Mouse (Mus musculus): ENCODE data around the gene Add1. TPM values are rescaled to one million over a fixed set of nuclear protein-coding genes. Genes with fewer than 3 reads are reported as not detected.
A peak's percentile ranks its signal among the peaks of the same experiment; 100 is the strongest.
"Not testable (repeated sequence)": the region's sequence is repeated elsewhere in the genome, so short reads cannot be mapped to it uniquely, and the experiment has no call there.

The Add1 gene
- polyA plus RNA-seq, 1 experiment from 2014 or later = 222 TPM

DNA sequence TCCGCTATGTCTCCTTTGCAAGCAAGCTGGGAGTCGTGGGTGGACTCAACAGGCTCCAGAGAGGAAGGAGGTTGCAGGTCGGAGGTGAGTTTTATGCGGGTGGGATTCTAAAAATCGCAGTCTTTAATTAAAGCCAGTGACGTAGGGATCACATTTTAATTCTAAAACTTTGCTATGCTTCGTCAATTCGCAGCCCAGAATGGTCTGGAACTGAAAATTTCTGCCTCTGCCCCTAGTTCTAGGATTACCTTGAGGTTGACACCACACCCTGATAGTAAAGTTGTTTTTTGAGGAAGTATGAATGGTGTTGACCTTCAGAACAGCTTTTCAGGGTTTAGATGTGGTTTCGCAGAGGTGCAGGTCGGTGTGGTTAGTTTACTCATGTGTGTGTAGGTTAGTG lies 1.3 kb downstream of the Add1 start:
- Histone ChIP-seq H3K9me3 (ENCODE audit: low read depth, low read length) (no peaks in the 10 kb centered on the region), H3K36me3 (ENCODE audit: insufficient read depth) (no peaks in the 10 kb centered on the region), H3K27me3 (ENCODE audit: insufficient read depth, low read length) (no peaks in the 10 kb centered on the region), H3K27ac (ENCODE audit: low read depth) (peak overlapping the region; percentile 89; the same call in 1 of the 2 replicates), H3K9ac (peak overlapping the region; percentile 96), H3K4me2 (peak overlapping the region; percentile 81), H3K4me3 (ENCODE audit: low read depth, low read length) (peak overlapping the region; percentile 95), H3K4me1 (ENCODE audit: insufficient read depth) (peaks cover 15% of the 10 kb centered on the region)
- DNase-seq = no peak
- 26% methylated on average over 10 of the region's 10 CpGs for WGBS
- TF ChIP-seq CTCF (IDR thresholded peaks at IDR 0.05; ENCODE audit: low read depth) = no peak
- no peak for ATAC-seq (ENCODE audit: insufficient read depth)

DNA sequence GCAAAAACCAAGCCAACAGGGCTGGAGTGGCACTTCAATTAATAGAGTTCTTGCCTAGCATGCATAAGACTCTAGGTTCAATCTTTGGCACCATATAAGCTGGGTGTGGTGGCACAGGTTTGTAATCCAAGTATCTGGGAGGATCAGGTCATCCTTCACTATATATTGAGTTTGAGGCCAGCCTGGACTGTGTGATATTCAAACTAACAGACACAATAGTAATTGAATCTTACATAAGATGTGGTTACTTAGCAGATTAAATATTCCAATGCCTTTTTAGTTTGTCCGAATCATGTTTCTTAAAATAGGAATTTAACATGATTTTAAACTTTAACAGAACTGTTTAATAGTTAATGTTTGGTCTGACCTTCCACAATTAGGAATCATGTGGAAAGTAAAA lies 2.8 kb downstream of the Add1 start:
- Histone ChIP-seq H3K9me3 (ENCODE audit: low read depth, low read length) (no peaks in the 10 kb centered on the region), H3K27me3 (ENCODE audit: insufficient read depth, low read length) (no peaks in the 10 kb centered on the region), H3K4me1 (ENCODE audit: insufficient read depth) (peaks cover 15% of the 10 kb centered on the region), H3K4me3 (ENCODE audit: low read depth, low read length) (no peak overlapping the region), H3K9ac (no peak overlapping the region), H3K36me3 (ENCODE audit: insufficient read depth) (no peaks in the 10 kb centered on the region), H3K27ac (ENCODE audit: low read depth) (no peak overlapping the region), H3K4me2 (no peak overlapping the region)
- no peak for ATAC-seq (ENCODE audit: insufficient read depth)
- WGBS = 98% methylated on average over 1 of the region's 1 CpGs
- TF ChIP-seq CTCF (IDR thresholded peaks at IDR 0.05; ENCODE audit: low read depth) = no peak
- no peak for DNase-seq

- no peak overlapping the region for H3K27ac ChIP-seq (ENCODE audit: low read depth)
- H3K27me3 ChIP-seq (ENCODE audit: insufficient read depth, low read length) = no peaks in the 10 kb centered on the region
- WGBS = 96% methylated on average over 7 of the region's 7 CpGs
- H3K4me3 ChIP-seq (ENCODE audit: low read depth, low read length) = no peak overlapping the region
- H3K4me1 ChIP-seq (ENCODE audit: insufficient read depth) = peaks cover 10% of the 10 kb centered on the region
- no peaks in the 10 kb centered on the region for H3K36me3 ChIP-seq (ENCODE audit: insufficient read depth)
- no peak overlapping the region for H3K9ac ChIP-seq
- H3K4me2 ChIP-seq = no peak overlapping the region
- no peak for ATAC-seq (ENCODE audit: insufficient read depth)
- TF ChIP-seq CTCF (IDR thresholded peaks at IDR 0.05; ENCODE audit: low read depth) = no peak
- no peaks in the 10 kb centered on the region for H3K9me3 ChIP-seq (ENCODE audit: low read depth, low read length)
- DNase-seq = no peak
Observed at GRCm38 (mm10) chr5:34578038-34578655, 4.7 kb downstream of the Add1 start.

- WGBS = 39% methylated on average over 3 of the region's 3 CpGs
- peak; percentile 23 for DNase-seq
- no peak for TF ChIP-seq CTCF (IDR thresholded peaks at IDR 0.05; ENCODE audit: low read depth)
- no peak for ATAC-seq (ENCODE audit: insufficient read depth)
- no peak overlapping the region for H3K9ac ChIP-seq
- no peaks in the 10 kb centered on the region for H3K27me3 ChIP-seq (ENCODE audit: insufficient read depth, low read length)
- no peak overlapping the region for H3K27ac ChIP-seq (ENCODE audit: low read depth)
- H3K4me2 ChIP-seq = no peak overlapping the region
- H3K4me3 ChIP-seq (ENCODE audit: low read depth, low read length) = no peak overlapping the region
- no peaks in the 10 kb centered on the region for H3K36me3 ChIP-seq (ENCODE audit: insufficient read depth)
- no peaks in the 10 kb centered on the region for H3K9me3 ChIP-seq (ENCODE audit: low read depth, low read length)
- H3K4me1 ChIP-seq (ENCODE audit: insufficient read depth) = peaks cover 10% of the 10 kb centered on the region
Observed at GRCm38 (mm10) chr5:34579377-34579776, 5.9 kb downstream of the Add1 start.

DNA sequence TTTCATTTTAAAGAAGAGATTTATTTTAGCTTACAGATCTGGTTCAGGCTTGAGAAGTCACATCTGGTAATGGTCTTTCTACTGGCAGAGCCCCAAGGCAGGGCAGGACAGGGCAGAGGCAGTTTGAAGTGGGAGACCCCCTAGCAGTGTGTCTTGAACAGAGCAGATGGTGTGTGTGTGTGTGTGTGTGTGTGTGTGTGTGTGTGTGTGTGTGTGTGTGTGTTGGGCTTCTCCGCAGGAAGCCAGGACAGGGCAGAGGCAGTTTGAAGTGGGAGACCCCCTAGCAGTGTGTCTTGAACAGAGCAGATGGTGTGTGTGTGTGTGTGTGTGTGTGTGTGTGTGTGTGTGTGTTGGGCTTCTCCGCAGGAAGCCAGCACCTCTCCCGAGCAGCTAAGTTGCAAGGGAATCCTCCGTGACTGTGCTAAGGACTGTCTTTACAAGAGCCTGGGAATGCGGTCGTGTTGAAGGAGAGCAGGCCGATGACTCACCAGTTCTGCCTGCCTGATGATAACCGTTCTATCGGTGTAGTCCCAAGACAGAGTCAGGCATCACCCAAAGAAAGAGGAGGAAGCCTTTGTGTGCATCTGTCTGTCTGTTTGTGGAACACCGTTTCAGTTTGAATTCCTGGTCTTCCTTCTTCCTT lies 8.3 kb downstream of the Add1 start:
- H3K9ac ChIP-seq; H3K27me3 ChIP-seq (ENCODE audit: insufficient read depth, low read length); H3K4me3 ChIP-seq (ENCODE audit: low read depth, low read length); H3K9me3 ChIP-seq (ENCODE audit: low read depth, low read length); H3K4me1 ChIP-seq (ENCODE audit: insufficient read depth); H3K36me3 ChIP-seq (ENCODE audit: insufficient read depth): not testable (repeated sequence)
- WGBS = 25% methylated on average over 10 of the region's 10 CpGs
- peak; percentile 94 for ATAC-seq (ENCODE audit: insufficient read depth)
- Histone ChIP-seq H3K4me2 (peak overlapping the region; percentile 35), H3K27ac (ENCODE audit: low read depth) (peak overlapping the region; percentile 85)
- DNase-seq = peak; percentile 81

DNA sequence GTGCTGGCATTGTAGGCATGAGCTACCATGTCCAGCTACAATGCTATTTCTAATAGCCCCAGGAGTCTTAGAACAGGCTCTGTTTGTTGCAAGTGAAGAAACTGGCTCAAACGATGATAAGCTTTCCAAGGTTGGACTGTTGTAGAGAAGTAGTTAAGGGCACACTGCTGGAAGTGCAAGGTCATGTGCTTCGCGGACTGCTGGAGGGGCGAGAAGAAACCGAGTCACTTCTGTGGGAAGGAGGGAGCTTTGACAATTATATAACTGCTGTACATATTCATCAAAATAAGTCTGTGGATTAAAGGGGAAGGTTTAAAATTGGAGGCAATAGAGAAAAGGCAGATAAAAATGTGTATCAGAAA lies 8.8 kb downstream of the Add1 start:
- Histone ChIP-seq H3K9me3 (ENCODE audit: low read depth, low read length) (no peaks in the 10 kb centered on the region), H3K36me3 (ENCODE audit: insufficient read depth) (no peaks in the 10 kb centered on the region), H3K4me3 (ENCODE audit: low read depth, low read length) (no peak overlapping the region), H3K27ac (ENCODE audit: low read depth) (peak overlapping the region; percentile 85), H3K4me1 (ENCODE audit: insufficient read depth) (no peaks in the 10 kb centered on the region; the same call in 1 of the 2 replicates), H3K4me2 (peak overlapping the region; percentile 35), H3K9ac (no peak overlapping the region), H3K27me3 (ENCODE audit: insufficient read depth, low read length) (no peaks in the 10 kb centered on the region)
- WGBS = 52% methylated on average over 5 of the region's 5 CpGs
- ATAC-seq (ENCODE audit: insufficient read depth) = no peak
- no peak for TF ChIP-seq CTCF (IDR thresholded peaks at IDR 0.05; ENCODE audit: low read depth)
- no peak for DNase-seq

- no peak overlapping the region for H3K4me3 ChIP-seq (ENCODE audit: low read depth, low read length)
Observed at GRCm38 (mm10) chr5:34585216-34585615, 11.8 kb downstream of the Add1 start.

More at GRCm38 (mm10) chr5:34585216-34585615, 11.8 kb downstream of the Add1 start:
- no peak for TF ChIP-seq CTCF (IDR thresholded peaks at IDR 0.05; ENCODE audit: low read depth)
- Histone ChIP-seq H3K27ac (ENCODE audit: low read depth) (no peak overlapping the region), H3K9me3 (ENCODE audit: low read depth, low read length) (no peaks in the 10 kb centered on the region), H3K36me3 (ENCODE audit: insufficient read depth) (no peaks in the 10 kb centered on the region), H3K4me1 (ENCODE audit: insufficient read depth) (peaks cover 4% of the 10 kb centered on the region; the same call in 1 of the 2 replicates), H3K4me2 (no peak overlapping the region), H3K9ac (no peak overlapping the region), H3K27me3 (ENCODE audit: insufficient read depth, low read length) (no peaks in the 10 kb centered on the region)
- DNase-seq (no peak), ATAC-seq (ENCODE audit: insufficient read depth) (no peak)
- 72% methylated on average over 5 of the region's 5 CpGs for WGBS
